Comparison of ENCODE assay signal across 1 mouse cellular context in genomic region chr17:23673424-23674073, GRCm38 (mm10).
TF ChIP-seq lines count a peak whose summit lies in the region.

Gene Hcfc1r1 (plus strand): TSS chr17:23673596.
Gene Thoc6 (minus strand): TSS chr17:23673882.

TF ChIP-seq in MEL, 35 proteins besides CTCF, POLR2A, EP300 and RAD21 (continued from another document):
- no peak for TF ChIP-seq JUND (IDR thresholded peaks at IDR 0.05; ENCODE audit: low read depth, low read length)
- no peak for TF ChIP-seq GABPA (IDR thresholded peaks at IDR 0.05; ENCODE audit: low read depth, low read length)
- no peak; the same call in 1 of the 2 replicates for TF ChIP-seq ZNF384 (IDR thresholded peaks at IDR 0.05; ENCODE audit: low read depth, low read length)
- TF ChIP-seq NRF1 (IDR thresholded peaks at IDR 0.05; ENCODE audit: insufficient read depth, low read depth, low read length, poor library complexity, severe bottlenecking) = peak; percentile 71
- no peak for TF ChIP-seq SMC3 (IDR thresholded peaks at IDR 0.05; ENCODE audit: low read depth, low read length)
- no peak for TF ChIP-seq ZC3H11A (IDR thresholded peaks at IDR 0.05; ENCODE audit: low read depth, low read length)
- peak; percentile 73 for TF ChIP-seq NELFE (IDR thresholded peaks at IDR 0.05; ENCODE audit: low read depth, low read length)
- peak; percentile 75; the same call in 1 of the 2 replicates for TF ChIP-seq POLR2AphosphoS5 (IDR thresholded peaks at IDR 0.05; ENCODE audit: borderline replicate concordance, low read depth, low read length)
- peak; percentile 90 for TF ChIP-seq KAT2A (conservative IDR thresholded peaks at IDR 0.05; ENCODE audit: low read depth, low read length)
- TF ChIP-seq MXI1 (IDR thresholded peaks at IDR 0.05; ENCODE audit: low read depth, low read length) = peak; percentile 80
- no peak for TF ChIP-seq MAFK (IDR thresholded peaks at IDR 0.05; ENCODE audit: borderline replicate concordance, low read depth, low read length)
- TF ChIP-seq MAZ (IDR thresholded peaks at IDR 0.05; ENCODE audit: low read depth, low read length) = no peak
